Mouse (Mus musculus): ENCODE results near the gene Filip1. TPM values are rescaled to one million over a fixed set of nuclear protein-coding genes. Genes with fewer than 3 reads are reported as not detected.

Gene Filip1
- polyA plus RNA-seq, 1 experiment from 2014 or later = 26.5 TPM

GRCm38 (mm10) chr9:79805426-79805825 is 207.2 kb downstream of the Filip1 start:
- no peaks in the 10 kb centered on the region for H3K36me3 ChIP-seq
- no peak overlapping the region for H3K9ac ChIP-seq
- no peak overlapping the region for H3K4me3 ChIP-seq
- peaks cover 9% of the 10 kb centered on the region for H3K4me1 ChIP-seq (replicated peaks)
- whole genome bisulfite sequencing = 87% methylated on average over 10 of the region's 10 CpGs
- no peaks in the 10 kb centered on the region for H3K9me3 ChIP-seq (replicated peaks)
- H3K27ac ChIP-seq (ENCODE audit: poor library complexity, severe bottlenecking) = no peak overlapping the region
- ATAC-seq (ENCODE audit: insufficient number of reproducible peaks, low FRiP score) = no peak
- H3K4me2 ChIP-seq = no peak overlapping the region
- no peaks in the 10 kb centered on the region for H3K27me3 ChIP-seq (replicated peaks)

GRCm38 (mm10) chr9:79796461-79797135 is 216.1 kb downstream of the Filip1 start:
- Histone ChIP-seq H3K4me3 (no peak overlapping the region), H3K36me3 (no peaks in the 10 kb centered on the region), H3K4me2 (no peak overlapping the region), H3K9ac (no peak overlapping the region), H3K4me1 (replicated peaks) (0 out of 2 replicates have a peak, but pooled peaks cover 2% of the 10 kb centered on the region), H3K9me3 (replicated peaks) (no peaks in the 10 kb centered on the region), H3K27ac (ENCODE audit: poor library complexity, severe bottlenecking) (no peak overlapping the region), H3K27me3 (replicated peaks) (no peaks in the 10 kb centered on the region)
- no peak for ATAC-seq (ENCODE audit: insufficient number of reproducible peaks, low FRiP score)
- WGBS = 66% methylated on average over 7 of the region's 7 CpGs

- ATAC-seq (ENCODE audit: insufficient number of reproducible peaks, low FRiP score) = no peak
- Histone ChIP-seq H3K27me3 (replicated peaks) (no peaks in the 10 kb centered on the region), H3K9ac (no peak overlapping the region), H3K36me3 (no peaks in the 10 kb centered on the region), H3K4me1 (replicated peaks) (0 out of 2 replicates have a peak, but pooled peaks cover 5% of the 10 kb centered on the region), H3K4me3 (no peak overlapping the region), H3K27ac (ENCODE audit: poor library complexity, severe bottlenecking) (no peak overlapping the region), H3K9me3 (replicated peaks) (no peaks in the 10 kb centered on the region), H3K4me2 (no peak overlapping the region)
- 57% methylated on average over 1 of the region's 1 CpGs for WGBS
Observed at GRCm38 (mm10) chr9:79795076-79795475, 217.6 kb downstream of the Filip1 start.

GRCm38 (mm10) chr9:79792841-79793835 is 219.5 kb downstream of the Filip1 start, which contains the start of gene Tmem30a:
Tmem30a (minus strand) TSS chr9:79793507.
- Histone ChIP-seq H3K36me3 (no peaks in the 10 kb centered on the region), H3K4me1 (replicated peaks) (0 out of 2 replicates have a peak, but pooled peaks cover 9% of the 10 kb centered on the region), H3K9ac (peak within 1 kb of the TSS; percentile 94), H3K4me3 (peak within 1 kb of the TSS; percentile 93), H3K27me3 (replicated peaks) (no peaks in the 10 kb centered on the region), H3K4me2 (peak within 1 kb of the TSS; percentile 80), H3K27ac (ENCODE audit: poor library complexity, severe bottlenecking) (peak within 1 kb of the TSS; percentile 90), H3K9me3 (replicated peaks) (no peaks in the 10 kb centered on the region)
- whole genome bisulfite sequencing = under 1% methylated on average over 90 of the region's 91 CpGs
- ATAC-seq (ENCODE audit: insufficient number of reproducible peaks, low FRiP score) = peak; percentile 95

- Histone ChIP-seq H3K27ac (ENCODE audit: poor library complexity, severe bottlenecking) (no peak overlapping the region), H3K4me3 (no peak overlapping the region)
Observed at GRCm38 (mm10) chr9:79785794-79786085, 226.9 kb downstream of the Filip1 start.

GRCm38 (mm10) chr9:79784934-79785793 is 227.5 kb downstream of the Filip1 start:
- H3K4me3 ChIP-seq = no peak overlapping the region
- 88% methylated on average over 2 of the region's 2 CpGs for WGBS
- no peaks in the 10 kb centered on the region for H3K9me3 ChIP-seq (replicated peaks)
- H3K36me3 ChIP-seq = no peaks in the 10 kb centered on the region
- no peak for ATAC-seq (ENCODE audit: insufficient number of reproducible peaks, low FRiP score)
- H3K27me3 ChIP-seq (replicated peaks) = no peaks in the 10 kb centered on the region
- no peak overlapping the region for H3K9ac ChIP-seq
- H3K4me1 ChIP-seq (replicated peaks) = 0 out of 2 replicates have a peak, but pooled peaks cover 5% of the 10 kb centered on the region
- no peak overlapping the region for H3K27ac ChIP-seq (ENCODE audit: poor library complexity, severe bottlenecking)
- no peak overlapping the region for H3K4me2 ChIP-seq

More at GRCm38 (mm10) chr9:79785794-79786085, 226.9 kb downstream of the Filip1 start:
- WGBS = 71% methylated on average over 2 of the region's 2 CpGs
- ATAC-seq (ENCODE audit: insufficient number of reproducible peaks, low FRiP score) = no peak
- H3K27me3 ChIP-seq (replicated peaks) = no peaks in the 10 kb centered on the region
- 0 out of 2 replicates have a peak, but pooled peaks cover 7% of the 10 kb centered on the region for H3K4me1 ChIP-seq (replicated peaks)
- no peak overlapping the region for H3K4me2 ChIP-seq
- H3K9ac ChIP-seq = no peak overlapping the region
- H3K36me3 ChIP-seq = no peaks in the 10 kb centered on the region
- H3K9me3 ChIP-seq (replicated peaks) = no peaks in the 10 kb centered on the region

- no peak overlapping the region for H3K9ac ChIP-seq
- ATAC-seq (ENCODE audit: insufficient number of reproducible peaks, low FRiP score) = no peak
- 66% methylated on average over 3 of the region's 3 CpGs for WGBS
Observed at GRCm38 (mm10) chr9:79784439-79784838, 228.2 kb downstream of the Filip1 start.

GRCm38 (mm10) chr9:79779354-79779753 is 233.3 kb downstream of the Filip1 start:
- Histone ChIP-seq H3K9ac (no peak overlapping the region), H3K4me3 (no peak overlapping the region), H3K27me3 (replicated peaks) (no peaks in the 10 kb centered on the region), H3K27ac (ENCODE audit: poor library complexity, severe bottlenecking) (no peak overlapping the region), H3K9me3 (replicated peaks) (no peaks in the 10 kb centered on the region), H3K4me2 (no peak overlapping the region), H3K36me3 (peaks cover 11% of the 10 kb centered on the region), H3K4me1 (replicated peaks) (no peaks in the 10 kb centered on the region)
- ATAC-seq (ENCODE audit: insufficient number of reproducible peaks, low FRiP score) = no peak
- WGBS = 75% methylated on average over 2 of the region's 2 CpGs

More at GRCm38 (mm10) chr9:79784439-79784838, 228.2 kb downstream of the Filip1 start:
- H3K27ac ChIP-seq (ENCODE audit: poor library complexity, severe bottlenecking) = no peak overlapping the region
- no peaks in the 10 kb centered on the region for H3K27me3 ChIP-seq (replicated peaks)
- H3K4me1 ChIP-seq (replicated peaks) = 0 out of 2 replicates have a peak, but pooled peaks cover 3% of the 10 kb centered on the region
- no peaks in the 10 kb centered on the region for H3K36me3 ChIP-seq
- no peak overlapping the region for H3K4me3 ChIP-seq
- H3K4me2 ChIP-seq = no peak overlapping the region
- H3K9me3 ChIP-seq (replicated peaks) = no peaks in the 10 kb centered on the region

GRCm38 (mm10) chr9:79766991-79767545 is 245.6 kb downstream of the Filip1 start:
- Histone ChIP-seq H3K27ac (ENCODE audit: poor library complexity, severe bottlenecking) (no peak overlapping the region), H3K4me3 (no peak overlapping the region), H3K9me3 (replicated peaks) (no peaks in the 10 kb centered on the region), H3K27me3 (replicated peaks) (no peaks in the 10 kb centered on the region), H3K4me1 (replicated peaks) (no peaks in the 10 kb centered on the region), H3K4me2 (no peak overlapping the region), H3K36me3 (no peaks in the 10 kb centered on the region; the same call in 1 of the 2 replicates), H3K9ac (no peak overlapping the region)
- WGBS = 87% methylated on average over 5 of the region's 5 CpGs
- no peak for ATAC-seq (ENCODE audit: insufficient number of reproducible peaks, low FRiP score)

- Histone ChIP-seq H3K27ac (ENCODE audit: poor library complexity, severe bottlenecking) (no peak overlapping the region), H3K36me3 (no peaks in the 10 kb centered on the region; the same call in 1 of the 2 replicates)
- ATAC-seq (ENCODE audit: insufficient number of reproducible peaks, low FRiP score) = no peak
Observed at GRCm38 (mm10) chr9:79765329-79765728, 247.3 kb downstream of the Filip1 start.

More at GRCm38 (mm10) chr9:79765329-79765728, 247.3 kb downstream of the Filip1 start:
- Histone ChIP-seq H3K4me1 (replicated peaks) (no peaks in the 10 kb centered on the region), H3K4me2 (no peak overlapping the region), H3K9me3 (replicated peaks) (no peaks in the 10 kb centered on the region), H3K27me3 (replicated peaks) (no peaks in the 10 kb centered on the region), H3K4me3 (no peak overlapping the region), H3K9ac (no peak overlapping the region)
- WGBS = 78% methylated on average over 4 of the region's 4 CpGs

Measured in heart, embryonic 12.5 days (tissue).